Mouse (Mus musculus): ENCODE results near the gene Acp6. TPM values are rescaled to one million over a fixed set of nuclear protein-coding genes. Genes with fewer than 3 reads are reported as not detected.

The Acp6 gene
- polyA plus RNA-seq, 1 experiment from 2014 or later, result 24.9 TPM

- no peaks in the 10 kb centered on the region for H3K27me3 ChIP-seq (replicated peaks)
- H3K4me1 ChIP-seq, result peaks cover 15% of the 10 kb centered on the region
- no peak overlapping the region for H3K27ac ChIP-seq
- no peak overlapping the region for H3K4me3 ChIP-seq
- no peak for ATAC-seq (ENCODE audit: low FRiP score, low read depth)
- no peaks in the 10 kb centered on the region for H3K9me3 ChIP-seq
- no peak overlapping the region for H3K9ac ChIP-seq
- 77% methylated on average over 10 of the region's 10 CpGs for WGBS
- H3K4me2 ChIP-seq (replicated peaks), result no peak overlapping the region
- no peaks in the 10 kb centered on the region for H3K36me3 ChIP-seq
Observed at GRCm38 (mm10) chr3:97160908-97161307, 2.3 kb downstream of the Acp6 start.

DNA sequence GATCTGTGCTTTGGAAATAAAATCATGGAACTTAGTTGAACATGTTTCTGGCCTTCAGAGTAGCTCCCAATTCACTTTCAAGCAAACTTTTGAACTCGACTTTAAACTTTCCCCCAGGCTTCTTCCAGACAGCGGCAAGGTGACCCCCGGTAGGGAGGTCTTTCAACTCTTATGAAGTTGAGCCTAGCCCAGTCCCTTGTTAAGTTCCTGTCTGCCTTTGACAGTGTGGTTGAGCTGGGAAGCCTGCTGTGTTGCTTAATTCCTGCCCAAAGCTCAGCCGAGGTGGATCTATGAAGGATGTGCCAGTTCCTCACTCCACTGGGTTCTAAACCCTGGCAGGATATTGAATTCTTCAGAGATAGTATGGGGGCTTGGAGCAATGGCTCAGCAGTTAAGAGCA lies 3.2 kb downstream of the Acp6 start:
- Histone ChIP-seq H3K9ac (no peak overlapping the region), H3K9me3 (no peaks in the 10 kb centered on the region), H3K36me3 (0 out of 2 replicates have a peak, but pooled peaks cover 2% of the 10 kb centered on the region), H3K4me3 (no peak overlapping the region), H3K4me1 (peaks cover 15% of the 10 kb centered on the region), H3K27ac (no peak overlapping the region), H3K27me3 (replicated peaks) (no peaks in the 10 kb centered on the region), H3K4me2 (replicated peaks) (no peak overlapping the region)
- no peak for ATAC-seq (ENCODE audit: low FRiP score, low read depth)
- WGBS, result 70% methylated on average over 4 of the region's 4 CpGs

- Histone ChIP-seq H3K4me2 (replicated peaks) (no peak overlapping the region), H3K4me3 (no peak overlapping the region), H3K4me1 (peaks cover 10% of the 10 kb centered on the region), H3K27ac (no peak overlapping the region), H3K36me3 (0 out of 2 replicates have a peak, but pooled peaks cover 3% of the 10 kb centered on the region), H3K27me3 (replicated peaks) (no peaks in the 10 kb centered on the region), H3K9me3 (no peaks in the 10 kb centered on the region), H3K9ac (no peak overlapping the region)
- 92% methylated on average over 4 of the region's 4 CpGs for WGBS
- no peak for ATAC-seq (ENCODE audit: low FRiP score, low read depth)
Observed at GRCm38 (mm10) chr3:97164477-97164876, 5.9 kb downstream of the Acp6 start.

DNA sequence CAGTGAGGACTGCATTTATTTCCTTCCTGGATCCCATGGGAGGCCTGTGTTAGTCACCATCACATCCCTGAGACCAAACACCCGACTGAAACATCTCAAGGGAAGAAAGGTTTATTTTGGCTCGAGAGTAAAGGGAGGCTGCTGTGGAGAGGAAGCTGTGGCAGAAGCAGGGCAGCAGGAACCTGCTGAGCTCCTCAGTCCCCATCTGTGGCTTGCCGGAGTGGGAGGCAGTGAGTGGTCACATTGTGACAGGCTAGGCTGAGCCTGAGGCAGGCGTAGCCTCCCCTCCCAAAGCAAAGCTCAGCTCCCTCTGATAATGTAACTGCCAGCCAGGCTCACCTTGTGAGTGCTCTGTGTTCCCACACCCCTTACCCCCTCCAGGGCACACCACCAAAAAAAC lies 8.5 kb downstream of the Acp6 start:
- no peak overlapping the region for H3K27ac ChIP-seq
- no peaks in the 10 kb centered on the region for H3K27me3 ChIP-seq (replicated peaks)
- no peaks in the 10 kb centered on the region for H3K9me3 ChIP-seq
- no peak overlapping the region for H3K9ac ChIP-seq
- 73% methylated on average over 4 of the region's 4 CpGs for WGBS
- H3K4me2 ChIP-seq (replicated peaks), result no peak overlapping the region
- no peaks in the 10 kb centered on the region for H3K4me1 ChIP-seq
- H3K36me3 ChIP-seq, result peaks cover 6% of the 10 kb centered on the region; the same call in 1 of the 2 replicates
- no peak overlapping the region for H3K4me3 ChIP-seq
- ATAC-seq (ENCODE audit: low FRiP score, low read depth), result no peak

DNA sequence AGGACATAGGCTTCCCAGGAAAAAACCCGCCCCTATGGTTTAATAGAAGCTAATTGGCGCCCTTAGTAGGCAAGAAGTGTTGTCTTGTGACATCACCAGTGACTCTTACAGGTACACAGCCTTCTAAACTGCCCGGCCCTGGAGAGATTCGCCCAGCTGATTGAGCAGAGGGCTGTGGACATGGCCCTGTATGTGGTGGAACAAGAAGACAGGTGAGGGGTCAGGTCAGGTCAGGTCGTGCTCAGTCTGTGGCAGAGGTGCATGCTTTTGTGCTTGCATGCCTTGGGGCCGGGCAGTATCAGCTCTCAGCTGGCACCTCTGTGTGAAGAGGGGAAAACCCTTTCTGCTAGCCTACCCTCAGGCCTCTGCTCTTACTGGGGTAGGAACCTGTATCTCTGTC lies 13.0 kb downstream of the Acp6 start:
- Histone ChIP-seq H3K27me3 (replicated peaks) (no peaks in the 10 kb centered on the region), H3K9me3 (no peaks in the 10 kb centered on the region), H3K27ac (no peak overlapping the region), H3K9ac (no peak overlapping the region), H3K4me2 (replicated peaks) (no peak overlapping the region), H3K4me3 (no peak overlapping the region), H3K4me1 (no peaks in the 10 kb centered on the region), H3K36me3 (peaks cover 6% of the 10 kb centered on the region; the same call in 1 of the 2 replicates)
- WGBS, result 77% methylated on average over 6 of the region's 6 CpGs
- no peak for ATAC-seq (ENCODE audit: low FRiP score, low read depth)

GRCm38 (mm10) chr3:97172231-97172630 lies 13.7 kb downstream of the Acp6 start:
- WGBS, result 76% methylated on average over 9 of the region's 9 CpGs

GRCm38 (mm10) chr3:97172632-97173031 lies 14.1 kb downstream of the Acp6 start:
- no peak overlapping the region for H3K4me3 ChIP-seq
- no peaks in the 10 kb centered on the region for H3K27me3 ChIP-seq (replicated peaks)
- no peaks in the 10 kb centered on the region for H3K4me1 ChIP-seq
- ATAC-seq (ENCODE audit: low FRiP score, low read depth), result no peak
- peaks cover 3% of the 10 kb centered on the region; the same call in 1 of the 2 replicates for H3K36me3 ChIP-seq
- no peak overlapping the region for H3K9ac ChIP-seq
- WGBS, result 85% methylated on average over 5 of the region's 5 CpGs
- H3K27ac ChIP-seq, result no peak overlapping the region
- no peaks in the 10 kb centered on the region for H3K9me3 ChIP-seq
- H3K4me2 ChIP-seq (replicated peaks), result no peak overlapping the region

More at GRCm38 (mm10) chr3:97172231-97172630, 13.7 kb downstream of the Acp6 start:
- no peak for ATAC-seq (ENCODE audit: low FRiP score, low read depth)
- no peaks in the 10 kb centered on the region for H3K27me3 ChIP-seq (replicated peaks)
- H3K9ac ChIP-seq, result no peak overlapping the region
- H3K4me3 ChIP-seq, result no peak overlapping the region
- peaks cover 3% of the 10 kb centered on the region; the same call in 1 of the 2 replicates for H3K36me3 ChIP-seq
- H3K4me1 ChIP-seq, result no peaks in the 10 kb centered on the region
- no peaks in the 10 kb centered on the region for H3K9me3 ChIP-seq
- no peak overlapping the region for H3K27ac ChIP-seq
- no peak overlapping the region for H3K4me2 ChIP-seq (replicated peaks)

DNA sequence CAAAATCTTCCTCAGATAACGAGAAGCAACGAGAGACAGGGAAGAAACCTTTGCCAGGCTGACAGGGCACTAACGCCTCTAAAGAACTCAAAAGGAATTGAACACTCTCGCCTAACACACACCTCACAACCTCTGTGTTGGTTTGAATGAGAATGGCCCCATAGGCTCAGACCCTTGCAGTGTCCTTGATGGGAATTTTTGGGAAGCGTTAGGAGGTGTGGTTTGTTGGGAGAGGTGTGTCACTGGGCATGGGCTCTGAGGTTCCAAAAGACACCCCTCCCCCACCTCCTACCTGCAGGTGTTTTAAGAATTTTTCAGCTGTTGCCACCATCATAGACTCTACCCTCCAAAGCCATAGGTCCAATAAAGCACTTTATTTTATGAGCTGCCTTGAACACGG lies 20.3 kb downstream of the Acp6 start:
- no peak overlapping the region for H3K4me2 ChIP-seq (replicated peaks)
- H3K4me1 ChIP-seq, result no peaks in the 10 kb centered on the region
- H3K9ac ChIP-seq, result no peak overlapping the region
- no peaks in the 10 kb centered on the region for H3K27me3 ChIP-seq (replicated peaks)
- WGBS, result 51% methylated on average over 6 of the region's 6 CpGs
- H3K27ac ChIP-seq, result no peak overlapping the region
- no peak for ATAC-seq (ENCODE audit: low FRiP score, low read depth)
- no peak overlapping the region for H3K4me3 ChIP-seq
- no peaks in the 10 kb centered on the region for H3K9me3 ChIP-seq
- H3K36me3 ChIP-seq, result no peaks in the 10 kb centered on the region

GRCm38 (mm10) chr3:97180527-97180926 lies 21.9 kb downstream of the Acp6 start:
- Histone ChIP-seq H3K36me3 (no peaks in the 10 kb centered on the region), H3K9me3 (no peaks in the 10 kb centered on the region), H3K4me3 (no peak overlapping the region), H3K4me2 (replicated peaks) (no peak overlapping the region), H3K9ac (no peak overlapping the region), H3K27me3 (replicated peaks) (peaks cover 4% of the 10 kb centered on the region; the same call in 1 of the 2 replicates), H3K4me1 (no peaks in the 10 kb centered on the region), H3K27ac (no peak overlapping the region)
- WGBS, result 34% methylated on average over 6 of the region's 6 CpGs
- ATAC-seq (ENCODE audit: low FRiP score, low read depth), result no peak

DNA sequence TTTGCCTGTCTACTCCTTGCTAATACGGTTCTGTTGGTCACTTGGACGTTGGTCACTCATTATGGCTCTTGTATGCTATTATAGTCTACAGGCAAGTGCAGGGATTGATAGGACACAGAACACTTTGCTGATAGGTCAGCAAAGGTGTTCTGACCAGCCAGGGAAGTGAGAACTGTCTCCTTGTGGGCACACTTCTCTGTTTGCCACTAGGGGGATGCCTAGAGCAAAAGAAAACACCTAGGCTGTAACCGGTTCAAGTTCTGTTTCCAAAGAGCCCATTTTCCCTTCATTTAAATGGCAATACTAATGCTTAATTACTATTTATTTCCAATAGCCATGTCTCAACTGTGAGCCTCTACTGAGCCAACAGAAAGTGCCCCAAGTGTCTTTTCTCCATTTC lies 25.2 kb downstream of the Acp6 start:
- H3K4me1 ChIP-seq, result no peaks in the 10 kb centered on the region
- 50% methylated on average over 3 of the region's 3 CpGs for WGBS
- no peak for ATAC-seq (ENCODE audit: low FRiP score, low read depth)
- no peak overlapping the region for H3K9ac ChIP-seq
- H3K27me3 ChIP-seq (replicated peaks), result peaks cover 4% of the 10 kb centered on the region
- no peak overlapping the region for H3K27ac ChIP-seq
- H3K4me3 ChIP-seq, result no peak overlapping the region
- no peaks in the 10 kb centered on the region for H3K36me3 ChIP-seq
- H3K9me3 ChIP-seq, result no peaks in the 10 kb centered on the region
- no peak overlapping the region for H3K4me2 ChIP-seq (replicated peaks)

GRCm38 (mm10) chr3:97185098-97185860 lies 26.7 kb downstream of the Acp6 start:
- Histone ChIP-seq H3K27ac (no peak overlapping the region), H3K9ac (no peak overlapping the region), H3K9me3 (no peaks in the 10 kb centered on the region), H3K27me3 (replicated peaks) (peaks cover 4% of the 10 kb centered on the region), H3K4me1 (no peaks in the 10 kb centered on the region), H3K4me3 (no peak overlapping the region), H3K4me2 (replicated peaks) (no peak overlapping the region), H3K36me3 (no peaks in the 10 kb centered on the region)
- ATAC-seq (ENCODE audit: low FRiP score, low read depth), result peak; percentile 48; the same call in 1 of the 2 replicates
- 44% methylated on average over 10 of the region's 10 CpGs for WGBS

DNA sequence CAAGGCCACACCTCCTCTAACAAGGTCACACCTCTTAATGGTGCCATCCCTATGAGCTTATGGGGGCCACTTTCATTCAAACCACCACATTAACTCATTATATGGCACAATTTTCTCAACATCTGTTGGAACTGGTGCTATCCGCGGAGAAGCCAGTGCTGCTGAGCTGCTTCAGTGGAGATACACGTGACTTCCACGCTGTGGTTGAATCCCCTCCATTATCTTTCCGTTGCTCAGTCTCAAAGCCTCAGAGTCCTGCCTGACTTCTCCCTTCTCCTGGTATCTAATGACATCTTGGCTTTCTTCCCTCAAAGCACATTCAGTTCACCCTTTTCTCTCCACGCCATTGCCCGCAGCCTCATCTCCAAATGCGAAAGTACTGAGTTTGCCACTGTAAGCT lies 38.0 kb downstream of the Acp6 start:
- Histone ChIP-seq H3K27ac (no peak overlapping the region), H3K9ac (no peak overlapping the region), H3K4me3 (no peak overlapping the region), H3K4me2 (replicated peaks) (no peak overlapping the region), H3K27me3 (replicated peaks) (no peaks in the 10 kb centered on the region), H3K4me1 (peaks cover 11% of the 10 kb centered on the region), H3K36me3 (no peaks in the 10 kb centered on the region), H3K9me3 (no peaks in the 10 kb centered on the region)
- 93% methylated on average over 8 of the region's 8 CpGs for WGBS
- ATAC-seq (ENCODE audit: low FRiP score, low read depth), result no peak

GRCm38 (mm10) chr3:97199261-97199660 lies 40.7 kb downstream of the Acp6 start:
- Histone ChIP-seq H3K9ac (no peak overlapping the region), H3K36me3 (peaks cover 5% of the 10 kb centered on the region; the same call in 1 of the 2 replicates), H3K27ac (no peak overlapping the region), H3K4me2 (replicated peaks) (no peak overlapping the region), H3K27me3 (replicated peaks) (no peaks in the 10 kb centered on the region), H3K4me3 (no peak overlapping the region), H3K4me1 (peaks cover 11% of the 10 kb centered on the region), H3K9me3 (no peaks in the 10 kb centered on the region)
- WGBS, result 15% methylated on average over 4 of the region's 4 CpGs
- no peak for ATAC-seq (ENCODE audit: low FRiP score, low read depth)

All from neural tube, embryonic 12.5 days (tissue).